Mouse (Mus musculus) Muller cell, postnatal 12 days (primary cell): ENCODE data around the gene Akap7.

Source experiments
- DNase-seq: peaks from one replicate; pipeline ENCODE4 v3.0.0-alpha.2; 2015; ENCODE audit errors: inconsistent ontology term

The Akap7 gene

DNA sequence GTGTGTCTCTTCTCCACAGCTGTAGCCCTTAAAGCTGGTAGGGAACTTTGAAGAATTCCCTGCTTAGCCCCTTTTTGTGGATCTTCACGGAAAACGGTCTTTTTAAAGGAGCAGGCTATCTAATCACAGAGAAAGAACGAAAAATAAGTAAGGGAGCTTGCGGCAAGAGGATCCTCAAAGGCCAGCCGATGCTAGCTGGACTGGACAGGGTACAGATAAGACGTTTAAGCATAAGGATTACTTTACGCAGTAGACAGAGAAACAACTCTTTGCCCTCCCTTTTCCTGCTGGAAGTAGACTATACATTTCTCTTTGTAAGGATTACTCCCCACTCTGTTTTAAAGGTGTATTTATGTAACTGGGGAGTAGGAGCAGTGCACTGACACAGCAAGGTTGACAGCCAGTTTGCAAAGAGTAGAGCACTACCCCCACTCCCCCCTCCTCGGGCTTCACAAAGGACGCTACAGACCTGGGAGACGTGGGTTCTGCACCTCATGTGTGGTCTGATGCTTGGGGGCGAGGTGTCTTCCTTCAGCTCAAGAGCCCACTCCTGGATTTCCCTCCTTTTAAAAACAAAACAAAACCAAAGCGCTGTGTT lies 9.9 kb downstream of the Akap7 start:
- peak; percentile 34 for DNase-seq

DNA sequence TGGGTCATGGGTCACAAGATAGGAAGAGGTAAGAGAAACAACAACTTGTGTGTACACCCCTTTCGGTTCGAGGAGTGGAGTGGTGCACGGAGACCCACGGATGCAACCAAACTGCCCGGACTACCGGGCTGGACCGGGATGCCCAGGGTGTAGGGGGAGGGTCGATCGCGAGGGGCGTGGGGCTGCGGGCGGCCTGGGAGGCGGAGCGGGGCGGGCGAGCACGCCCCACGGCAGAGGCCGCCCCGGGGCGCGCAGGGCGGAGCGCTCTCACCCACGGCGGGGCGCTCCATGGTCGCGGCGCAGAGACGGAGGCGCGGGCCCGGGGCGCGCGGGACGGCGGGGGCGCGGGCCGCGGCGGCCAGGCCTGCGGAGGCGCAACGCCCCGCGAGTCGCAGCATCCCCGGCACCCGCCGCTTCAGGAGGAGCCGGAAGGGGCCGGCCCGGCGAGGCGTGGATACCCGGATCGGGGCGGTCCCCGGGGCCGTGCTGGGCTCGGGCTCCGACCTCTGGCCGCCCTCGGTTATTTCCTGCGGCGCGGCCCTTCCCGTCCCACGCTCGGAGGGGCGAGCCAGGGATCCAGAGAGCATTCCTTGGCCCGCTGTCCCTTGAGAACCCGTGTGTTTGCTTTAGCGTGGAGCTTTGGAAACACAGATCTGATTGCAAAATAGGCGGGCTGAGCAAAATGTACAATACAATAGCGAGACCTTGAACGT lies 10.9 kb downstream of the Akap7 start:
- peak; percentile 97 for DNase-seq

DNA sequence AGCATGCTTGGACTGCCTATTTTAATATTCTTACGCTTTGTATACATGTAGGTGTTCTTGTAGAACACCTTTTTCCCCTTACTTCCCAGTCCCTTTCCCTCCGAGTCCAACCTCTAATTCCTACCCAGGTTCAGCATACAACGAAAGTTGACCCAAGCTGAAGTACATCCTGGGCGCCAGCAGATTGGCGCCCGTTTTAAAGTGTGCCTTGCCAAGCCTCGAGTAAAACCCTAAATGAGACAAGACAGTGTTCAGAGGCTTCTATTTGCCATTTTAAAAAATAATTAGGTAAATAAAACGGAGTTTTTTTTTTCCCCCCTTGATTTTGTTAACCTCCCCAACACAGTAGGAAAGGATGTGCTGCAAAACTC lies 11.4 kb downstream of the Akap7 start:
- no peak for DNase-seq

DNA sequence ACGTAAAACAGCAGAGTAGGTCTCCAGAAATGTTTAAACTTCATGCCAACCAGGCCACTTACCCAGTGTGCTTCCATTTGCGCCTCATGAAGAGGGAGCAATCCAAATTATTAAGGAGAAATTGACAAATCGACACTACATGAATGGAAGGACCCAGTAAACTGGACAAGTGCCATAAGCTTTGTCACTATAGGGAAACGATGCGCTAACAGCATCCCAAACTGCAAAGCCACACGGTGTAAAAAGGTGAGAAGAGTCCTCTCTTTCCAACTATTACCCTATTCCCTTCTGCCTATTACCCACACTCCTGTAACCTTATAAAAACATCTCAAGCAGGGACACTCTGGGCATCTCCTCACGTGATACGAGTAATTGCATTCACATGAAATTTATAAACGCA lies 11.8 kb downstream of the Akap7 start:
- DNase-seq, result no peak

DNA sequence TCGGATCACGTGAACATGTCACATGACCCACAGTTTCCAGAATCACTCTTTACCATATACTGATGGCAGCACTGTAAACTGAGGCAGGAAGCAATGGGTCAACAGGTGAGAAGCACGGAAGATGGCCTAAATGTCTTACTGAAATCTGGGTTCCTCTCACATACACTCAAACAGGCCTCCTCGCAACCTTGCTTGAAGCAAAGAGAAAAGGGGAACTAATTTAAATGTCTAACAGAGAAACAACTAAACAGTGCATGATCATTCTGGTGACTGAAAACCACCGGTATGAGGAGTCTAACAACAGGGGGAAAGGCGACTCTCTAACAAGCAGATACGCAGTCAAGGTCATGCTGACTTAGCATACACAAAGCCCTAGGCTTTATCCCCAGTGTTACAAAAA lies 12.7 kb downstream of the Akap7 start:
- DNase-seq, result no peak

DNA sequence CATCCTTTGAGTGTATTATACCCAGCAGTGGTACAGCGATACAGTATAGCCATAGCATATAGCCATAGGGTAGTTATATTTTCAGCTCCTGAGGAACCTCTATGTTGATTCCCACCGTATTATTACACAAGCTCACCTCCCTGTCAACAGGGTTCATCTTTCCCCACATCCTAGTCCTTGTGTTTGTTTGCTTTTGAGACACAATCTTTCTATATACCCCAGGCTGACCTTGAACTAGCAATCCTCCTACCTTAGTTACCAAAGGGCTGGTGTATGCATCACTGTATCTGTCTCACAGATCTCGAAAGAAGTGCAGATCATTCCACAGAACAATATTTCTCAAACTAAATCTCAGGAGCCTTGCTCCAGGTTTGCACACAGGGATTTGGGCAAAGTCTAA lies 13.9 kb downstream of the Akap7 start:
- DNase-seq, result no peak

DNA sequence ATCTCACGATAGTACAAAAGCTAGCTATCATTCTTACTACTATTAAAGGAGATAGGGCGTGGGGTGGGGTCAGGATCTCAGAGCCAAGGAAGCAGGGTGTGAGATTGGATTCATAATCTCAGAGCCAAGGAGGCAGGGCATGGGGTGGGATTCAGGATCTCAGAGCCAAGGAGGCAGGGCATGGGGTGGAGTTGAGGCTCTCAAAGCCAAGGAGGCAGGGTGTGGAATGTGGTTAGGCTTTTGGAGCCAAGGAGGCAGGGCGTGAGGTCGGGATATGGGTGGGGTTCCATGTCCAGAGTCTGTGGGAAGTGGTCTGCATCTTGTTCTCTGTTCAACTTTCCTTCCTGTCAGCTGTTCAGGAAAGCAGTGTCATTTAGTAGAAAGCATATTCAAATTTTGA lies 16.6 kb downstream of the Akap7 start:
- DNase-seq, result no peak

DNA sequence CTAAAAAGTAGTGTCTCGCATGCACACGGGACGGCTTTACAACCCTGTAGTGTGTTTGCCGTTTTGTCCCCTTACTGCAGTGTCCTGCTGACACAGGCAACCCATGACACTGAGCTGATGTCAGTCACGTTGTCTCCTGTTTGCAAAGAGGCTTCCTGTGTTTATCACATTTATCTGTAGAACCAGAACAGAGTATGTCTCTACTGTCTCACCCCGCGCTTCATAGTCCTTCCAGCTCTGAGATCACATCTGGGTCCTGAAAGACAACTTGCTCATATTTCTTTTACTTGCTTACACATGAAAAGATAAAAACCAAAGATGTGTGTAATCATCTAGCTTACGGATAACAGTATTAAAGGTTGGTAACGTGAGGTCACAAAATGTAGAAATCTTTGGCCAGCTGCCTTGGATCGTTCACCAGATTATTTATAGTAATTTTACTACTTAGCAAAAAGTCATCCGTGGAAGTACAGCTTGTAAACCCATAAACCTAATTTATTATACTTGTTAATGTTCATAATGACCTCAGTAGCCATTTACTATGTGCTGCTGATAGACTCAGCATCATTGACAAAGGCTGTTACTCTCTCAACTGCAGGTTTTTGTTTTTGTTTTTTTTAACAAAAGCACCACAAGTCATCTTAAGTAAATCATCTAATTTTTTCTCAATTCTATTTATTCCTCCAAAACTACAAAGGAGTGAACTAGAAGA lies 22.4 kb downstream of the Akap7 start:
- no peak for DNase-seq

DNA sequence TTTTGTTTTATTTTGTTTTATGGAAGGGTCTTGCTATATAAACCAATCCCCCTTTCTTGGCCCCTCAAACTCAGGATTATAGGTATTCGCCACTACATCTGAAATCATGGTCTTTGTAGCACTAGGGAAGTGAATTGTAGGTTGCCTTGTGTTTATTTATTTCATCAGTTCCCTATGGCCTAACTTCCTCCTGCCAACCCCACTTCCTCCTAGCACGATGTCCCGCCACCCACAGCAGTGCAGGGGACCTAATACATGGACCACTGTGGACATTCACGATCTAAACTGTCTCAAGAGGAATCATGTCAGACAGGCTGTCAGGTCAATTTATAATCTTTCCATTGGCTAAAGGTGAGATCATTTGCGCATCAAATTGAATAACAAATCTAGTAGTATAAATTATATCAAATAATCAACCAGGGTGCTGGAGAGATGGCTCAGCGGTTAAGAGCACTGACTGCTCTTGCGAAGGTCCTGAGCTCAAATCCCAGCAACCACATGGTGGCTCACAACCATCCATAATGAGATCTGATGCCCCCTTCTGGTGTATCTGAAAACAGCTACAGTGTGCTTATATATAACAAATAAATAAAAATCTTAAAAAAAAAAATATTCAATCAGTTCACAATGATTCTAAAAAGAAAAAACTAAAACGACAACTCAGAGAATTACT lies 23.1 kb downstream of the Akap7 start:
- no peak for DNase-seq

DNA sequence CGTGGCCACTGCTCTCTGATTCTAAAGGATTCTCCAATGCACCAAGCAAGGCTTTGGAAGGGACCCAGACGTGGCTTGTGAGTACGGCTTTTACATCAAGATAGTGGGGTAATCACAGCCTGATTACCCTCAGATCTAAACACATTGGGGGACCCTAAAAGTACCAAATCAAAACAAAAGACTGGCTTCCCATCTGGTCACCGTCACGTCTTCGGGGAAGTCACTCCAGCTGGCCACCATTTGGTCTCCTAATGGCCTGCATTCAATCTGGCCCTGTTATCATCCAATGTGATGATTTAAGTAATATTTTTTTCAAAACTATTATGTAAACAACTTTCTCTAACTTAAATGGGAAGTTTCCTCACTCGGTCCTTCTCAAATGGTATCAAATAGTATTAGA lies 24.3 kb downstream of the Akap7 start:
- DNase-seq, result no peak

DNA sequence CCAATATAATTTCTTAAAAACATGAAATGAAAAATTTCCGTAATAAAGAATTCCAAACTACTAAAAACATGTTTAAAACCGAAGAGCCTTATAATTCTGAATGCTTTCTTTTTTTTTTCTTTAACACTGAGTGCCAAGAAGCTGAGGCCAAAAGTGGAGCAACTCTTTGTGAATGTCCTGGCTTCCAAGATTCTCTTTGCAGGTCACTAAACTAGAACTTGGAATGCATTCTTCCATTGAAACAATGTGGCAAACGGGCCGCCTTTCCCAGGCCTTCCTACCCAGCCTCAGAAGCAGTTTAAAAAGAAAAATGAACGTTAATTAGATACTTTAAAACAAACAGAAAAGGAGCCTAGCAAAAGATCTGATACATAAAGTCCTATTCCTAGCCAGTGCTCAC lies 27.5 kb downstream of the Akap7 start:
- peak; percentile 86 for DNase-seq

DNA sequence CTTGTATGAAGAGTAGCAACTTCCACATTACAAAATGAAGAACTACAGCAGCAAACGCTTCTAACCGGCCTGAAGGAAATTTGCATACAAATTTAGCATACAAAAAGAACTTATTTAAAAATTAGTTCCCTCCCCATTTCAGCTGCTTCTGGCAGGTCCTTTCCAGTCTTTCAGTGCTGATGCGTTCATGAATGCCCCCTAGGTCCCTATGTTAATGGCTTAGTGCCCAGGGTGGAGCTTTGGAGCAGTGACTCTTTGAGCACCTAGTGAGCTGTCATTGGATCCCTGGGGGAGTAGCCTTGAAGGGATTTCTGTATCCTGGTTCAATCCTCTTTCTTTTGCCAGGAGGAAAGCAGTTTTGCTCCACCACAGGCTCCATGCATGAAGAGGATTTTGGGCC lies 28.3 kb downstream of the Akap7 start:
- DNase-seq, result peak; percentile 36

DNA sequence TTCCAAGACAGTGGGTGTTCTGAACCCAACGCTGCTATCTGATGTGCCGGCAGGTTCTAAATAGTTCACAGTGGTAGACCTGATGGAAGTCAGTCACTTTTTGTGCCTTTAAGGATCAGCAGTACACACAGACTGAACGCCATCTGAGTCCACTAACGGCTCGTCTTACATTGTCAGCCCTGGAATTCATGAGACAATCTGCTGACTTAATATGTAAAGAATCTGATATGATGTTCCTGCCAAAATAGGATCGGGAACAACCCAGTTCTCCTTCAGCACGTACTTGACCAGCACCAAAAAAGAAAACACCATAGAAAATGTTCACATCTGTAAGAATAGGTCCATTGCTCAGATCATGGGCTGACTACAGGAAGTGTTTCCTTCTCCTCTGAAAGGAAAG lies 32.2 kb downstream of the Akap7 start:
- DNase-seq, result peak; percentile 72

DNA sequence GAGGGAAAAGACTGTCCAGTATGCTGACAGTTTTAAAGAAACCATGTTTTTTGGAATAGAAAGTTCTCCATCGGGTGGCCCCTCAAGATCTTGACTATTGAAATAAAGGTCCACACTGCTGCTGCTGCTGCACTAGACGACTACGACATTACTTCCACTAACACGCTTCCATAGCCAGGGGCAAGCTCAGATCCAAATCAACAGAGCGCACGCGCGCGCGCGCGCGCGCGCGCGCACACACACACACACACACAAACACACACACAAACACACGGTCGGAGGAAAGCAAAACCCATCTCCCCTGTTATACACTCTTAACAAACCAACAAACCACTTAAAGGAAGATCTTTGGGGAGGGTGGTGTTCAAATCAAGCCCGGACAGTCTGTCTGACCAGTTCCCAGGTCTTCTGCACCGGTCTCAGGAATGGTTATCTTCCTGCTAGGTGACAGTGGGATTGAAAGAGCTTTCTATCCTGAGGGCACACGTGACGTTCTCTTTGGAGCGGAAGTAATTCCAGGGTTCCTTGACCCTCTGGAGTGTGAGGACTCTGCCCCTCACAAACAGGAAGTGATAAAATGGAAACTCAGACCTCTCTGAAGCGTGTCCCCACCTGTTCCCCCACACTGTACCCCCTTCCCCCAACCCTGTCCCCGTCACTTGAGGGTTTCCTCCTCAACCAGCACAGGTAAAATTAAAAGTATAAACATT lies 32.9 kb downstream of the Akap7 start:
- no peak for DNase-seq

DNA sequence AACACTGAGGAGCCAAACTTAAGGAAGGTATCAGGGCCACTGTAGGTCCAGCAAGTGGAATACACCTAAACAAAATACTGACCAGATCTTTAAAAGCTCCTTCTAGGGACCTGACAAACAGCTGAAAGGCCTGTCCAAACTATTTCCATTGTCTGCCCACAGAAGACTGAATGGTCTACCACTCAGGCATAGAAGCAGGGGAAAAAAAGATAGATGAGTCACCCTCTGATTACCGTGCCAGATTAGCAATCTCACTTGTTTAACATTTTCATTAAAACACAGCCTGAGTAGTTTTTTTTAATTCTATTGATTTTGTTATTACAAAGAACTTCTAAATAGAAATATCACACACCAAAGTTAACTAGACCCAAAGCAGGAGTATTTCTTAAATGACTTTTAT lies 33.9 kb downstream of the Akap7 start:
- DNase-seq, result peak; percentile 78

DNA sequence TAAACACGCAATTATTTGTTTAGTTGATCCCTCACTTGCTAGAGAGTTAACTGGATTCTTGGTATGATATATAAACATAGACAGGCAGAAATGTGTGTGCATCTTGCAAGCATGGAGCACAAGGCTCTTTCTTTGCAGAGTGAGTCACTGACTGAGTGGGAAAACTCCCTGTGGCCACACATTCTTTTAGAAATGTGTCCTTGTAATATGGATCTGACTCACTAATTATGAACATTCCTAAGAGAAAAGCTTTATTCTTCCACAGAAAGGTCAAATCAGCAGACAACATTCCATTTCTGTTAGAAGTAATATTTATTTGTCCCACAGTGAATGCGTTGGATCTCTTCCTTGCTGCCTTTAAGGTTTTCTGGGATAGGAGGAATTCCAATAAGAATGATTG lies 35.9 kb downstream of the Akap7 start:
- peak; percentile 98 for DNase-seq

DNA sequence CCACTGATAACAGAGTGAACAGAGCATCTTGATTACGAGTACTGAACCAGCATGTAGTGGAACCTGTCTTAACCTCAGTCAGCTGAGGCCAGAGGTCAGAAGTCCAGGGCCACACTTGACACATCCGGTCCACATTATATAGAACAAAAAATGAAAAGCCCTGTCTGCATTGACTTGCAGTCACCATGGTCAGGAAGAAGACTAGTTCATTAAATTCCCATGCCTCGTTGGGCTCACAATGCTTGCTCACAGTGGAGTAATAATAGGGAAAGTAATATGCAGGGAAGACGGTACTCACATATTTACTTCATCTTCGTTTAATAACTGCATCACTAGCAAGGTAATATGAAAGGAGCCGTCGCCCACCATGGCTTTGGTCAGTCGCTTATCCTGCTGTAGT lies 36.5 kb downstream of the Akap7 start:
- DNase-seq, result peak; percentile 88

DNA sequence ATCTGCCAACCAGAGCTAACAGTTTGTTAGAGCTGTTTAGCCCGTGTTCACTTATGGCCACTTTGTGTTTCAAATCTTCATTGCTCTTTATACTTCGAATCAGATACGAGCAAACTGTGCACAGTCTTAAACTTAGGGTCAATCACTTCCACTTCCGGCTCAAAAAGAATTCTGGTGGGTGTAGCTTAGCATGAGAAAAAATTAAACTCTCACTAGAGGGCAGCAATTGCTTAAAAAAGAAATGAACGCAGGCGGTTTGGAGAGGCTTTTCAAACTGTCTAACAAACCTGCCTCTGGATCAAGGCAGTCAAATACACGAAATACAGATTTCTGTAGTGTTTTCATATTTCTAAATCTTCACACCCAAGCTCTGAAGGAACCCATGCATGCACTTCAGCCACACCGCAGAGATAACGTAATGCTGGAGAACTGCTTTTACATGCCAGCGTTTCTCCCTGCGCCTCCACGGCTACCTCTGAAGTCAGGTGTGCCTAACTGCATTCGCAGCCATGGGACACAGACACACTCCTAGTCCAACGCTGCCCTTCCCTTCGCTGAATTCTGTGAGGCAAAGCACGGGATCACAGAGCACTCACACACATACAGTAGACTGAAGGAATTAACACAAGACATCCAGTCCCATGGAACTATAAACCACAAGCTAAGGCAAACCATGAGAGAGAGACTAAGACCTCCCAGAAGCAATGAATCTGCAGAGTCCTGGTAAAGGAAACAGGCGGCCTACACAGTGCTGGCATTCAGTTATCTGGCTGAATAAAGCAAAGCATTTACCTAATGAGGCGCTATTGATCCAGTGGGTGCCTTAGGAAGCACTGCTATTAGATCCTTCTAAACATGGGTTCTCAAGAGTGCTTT lies 39.0 kb downstream of the Akap7 start:
- DNase-seq, result peak; percentile 60

DNA sequence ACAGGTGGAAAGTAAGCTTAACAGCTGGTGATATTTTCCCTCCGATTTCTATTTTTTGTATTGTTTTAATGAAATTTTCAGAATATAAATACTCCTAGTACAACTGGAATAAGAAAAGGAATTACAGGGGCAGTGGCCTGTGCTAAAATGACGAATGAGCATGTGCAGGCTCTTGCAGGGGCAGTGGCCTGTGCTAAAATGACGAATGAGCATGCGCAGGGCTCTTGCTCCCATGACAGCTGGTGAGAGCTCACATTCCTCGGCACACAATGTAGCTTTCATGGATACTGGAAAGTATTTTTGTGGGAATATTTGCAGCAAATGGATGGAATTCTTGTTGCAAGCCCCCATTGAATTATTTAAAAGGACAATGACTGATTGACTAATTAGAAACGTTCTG lies 46.5 kb downstream of the Akap7 start:
- peak; percentile 94 for DNase-seq

DNA sequence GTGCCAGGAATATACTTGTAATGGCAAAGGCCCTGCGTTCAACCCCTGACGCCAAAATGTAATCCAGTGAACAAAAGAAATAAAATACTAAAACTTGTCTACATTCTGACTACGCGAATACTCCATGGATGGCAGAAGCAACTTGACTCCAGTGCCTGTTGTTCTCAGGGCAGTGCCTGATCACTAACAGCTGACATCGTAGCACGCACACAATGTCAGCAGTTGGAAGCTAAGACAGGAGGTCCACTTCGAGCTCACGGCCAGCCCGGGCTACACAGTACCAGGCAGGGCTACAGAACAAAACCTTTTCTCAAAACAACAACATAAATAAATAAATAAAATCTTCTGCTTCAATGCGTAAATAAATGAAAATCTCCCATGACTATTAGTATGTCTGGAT lies 46.9 kb downstream of the Akap7 start:
- no peak for DNase-seq

DNA sequence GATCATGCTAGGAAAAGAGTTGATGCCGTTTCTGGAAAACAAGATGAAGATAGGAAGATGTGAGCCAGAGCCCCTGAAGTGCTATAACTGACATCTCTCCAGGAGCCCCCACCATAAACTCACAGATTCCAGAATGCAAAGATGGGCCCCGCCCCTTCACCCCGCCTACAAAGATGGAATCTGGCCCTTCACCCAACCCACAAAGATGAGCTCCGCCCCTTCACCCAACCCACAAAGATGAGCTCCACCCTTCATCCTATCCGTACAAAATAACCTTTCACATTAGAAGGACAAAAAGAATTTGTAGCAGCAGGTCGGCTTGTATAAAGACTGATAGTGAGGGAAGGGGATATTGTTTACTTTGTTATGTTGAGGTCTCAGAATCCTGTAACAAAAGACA lies 49.5 kb downstream of the Akap7 start:
- DNase-seq, result no peak
